Mouse (Mus musculus) ZHBTc4 (cell line): ENCODE results near the gene Senp3.
"Not testable (repeated sequence)": the region's sequence is repeated elsewhere in the genome, so short reads cannot be mapped to it uniquely, and the experiment has no call there.

Experiments used
- DNase-seq: peaks from one replicate; pipeline ENCODE4 v3.0.0-alpha.2; 2011; ENCODE audit warnings: low read depth, low spot score

Gene Senp3

DNA sequence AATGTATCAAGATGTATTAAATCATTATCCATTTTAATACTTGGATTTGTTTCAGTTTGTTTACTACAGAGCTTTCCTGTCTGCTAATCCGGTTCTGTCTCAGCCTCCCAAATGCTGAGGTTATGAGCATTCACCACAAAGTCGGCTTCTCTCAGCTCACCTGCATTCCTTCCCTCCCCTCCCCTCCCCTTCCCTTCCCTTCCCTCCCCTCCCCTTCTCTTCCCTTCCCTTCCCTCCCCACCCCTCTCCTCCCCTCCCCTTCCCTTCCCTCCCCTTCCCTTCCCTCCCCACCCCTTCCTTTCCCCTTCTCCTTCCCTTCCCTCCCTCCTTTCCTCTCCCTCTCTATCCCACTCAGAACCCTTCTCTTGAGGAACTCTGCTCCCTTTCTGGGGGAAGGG, 22.7 kb upstream of the Senp3 start:
- DNase-seq, result peak; percentile 78

DNA sequence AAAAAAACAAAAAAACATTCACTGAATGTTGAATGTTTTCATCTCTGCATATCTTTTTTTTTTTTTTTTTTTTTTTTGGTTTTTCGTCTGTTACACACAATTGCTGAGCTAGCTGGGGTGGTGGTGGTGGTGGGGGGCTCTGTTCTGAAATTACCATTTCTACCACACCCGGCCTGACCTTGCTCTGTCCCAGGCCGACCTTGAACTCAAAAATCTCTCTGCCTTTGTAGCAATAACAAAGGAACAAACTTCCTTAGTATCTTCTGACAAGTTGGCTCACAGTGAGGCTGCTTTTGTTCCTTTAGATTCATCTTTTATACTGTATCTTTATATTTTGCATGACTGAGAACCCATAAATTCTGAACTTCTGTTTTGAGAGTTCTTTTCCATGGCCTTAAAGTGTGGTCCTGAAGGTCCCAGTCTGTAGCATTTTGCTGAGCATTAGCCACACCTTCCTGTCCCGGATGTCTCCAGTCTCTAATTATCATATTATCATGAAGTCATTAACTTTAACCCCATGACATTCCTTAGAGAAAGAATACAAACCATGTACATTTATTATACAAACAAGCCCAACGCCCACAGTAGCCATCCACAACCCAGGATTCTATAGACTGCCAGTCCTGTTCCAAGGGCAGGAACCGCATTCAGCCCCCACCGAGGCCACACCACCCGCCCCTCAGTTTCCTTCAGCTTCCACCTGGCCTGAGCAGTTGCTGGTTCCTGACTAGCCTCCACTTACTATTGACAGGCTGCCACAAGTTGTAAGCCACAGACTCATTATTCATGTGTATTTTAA, 22.1 kb upstream of the Senp3 start:
- DNase-seq, result peak; percentile 92

DNA sequence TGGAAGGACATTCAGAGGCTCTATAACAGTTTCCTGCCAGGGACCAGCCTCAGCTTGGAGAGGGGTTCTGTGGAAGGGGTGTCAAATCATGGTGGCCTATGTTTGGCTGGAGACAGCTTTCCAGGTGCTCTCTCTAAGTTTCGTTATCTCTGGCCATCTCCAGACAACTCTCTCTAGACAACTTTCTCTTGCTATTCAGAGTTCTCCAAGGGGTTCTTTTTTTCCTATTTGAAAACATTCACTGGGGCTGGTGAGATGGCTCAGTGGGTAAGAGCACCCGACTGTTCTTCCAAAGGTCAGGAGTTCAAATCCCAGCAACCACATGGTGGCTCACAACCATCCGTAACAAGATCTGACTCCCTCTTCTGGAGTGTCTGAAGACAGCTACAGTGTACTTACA, 21.5 kb upstream of the Senp3 start:
- DNase-seq, result not testable (repeated sequence)

DNA sequence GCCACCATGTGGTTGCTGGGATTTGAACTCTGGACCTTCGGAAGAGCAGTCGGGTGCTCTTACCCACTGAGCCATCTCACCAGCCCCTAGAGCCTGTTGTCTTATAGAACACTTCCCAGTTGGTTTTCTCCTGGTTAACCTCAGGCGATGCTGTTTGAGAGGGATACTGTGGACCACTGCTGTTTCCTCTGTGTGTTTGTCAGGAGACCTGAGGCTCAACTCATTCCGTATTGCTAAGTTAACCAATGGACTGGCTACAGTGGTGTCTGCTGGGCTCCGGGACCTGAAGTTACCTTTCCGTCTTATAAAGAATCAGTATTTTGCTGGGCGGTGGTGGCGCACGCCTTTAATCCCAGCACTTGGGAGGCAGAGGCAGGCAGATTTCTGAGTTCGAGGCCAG, 21.0 kb upstream of the Senp3 start:
- DNase-seq, result not testable (repeated sequence)

DNA sequence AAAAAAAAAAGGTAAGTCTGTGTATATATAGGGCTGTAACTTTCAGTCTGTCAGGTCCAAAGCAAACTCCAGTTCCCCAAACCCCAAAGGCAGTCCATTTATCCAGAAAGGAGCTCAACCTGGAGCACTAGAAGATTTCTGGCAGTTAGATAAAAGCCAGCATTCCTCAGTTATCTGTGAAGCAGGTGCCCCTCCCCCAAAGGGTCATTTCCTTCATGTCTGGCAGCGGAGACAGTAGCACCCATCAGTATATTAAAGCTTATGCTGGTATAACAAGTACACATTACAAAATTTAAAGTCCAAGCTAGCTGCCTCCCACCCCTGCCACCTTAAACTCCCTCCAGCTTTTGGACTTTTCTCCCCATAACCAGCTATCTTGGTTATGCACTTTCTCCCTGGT, 17.7 kb upstream of the Senp3 start:
- no peak for DNase-seq

DNA sequence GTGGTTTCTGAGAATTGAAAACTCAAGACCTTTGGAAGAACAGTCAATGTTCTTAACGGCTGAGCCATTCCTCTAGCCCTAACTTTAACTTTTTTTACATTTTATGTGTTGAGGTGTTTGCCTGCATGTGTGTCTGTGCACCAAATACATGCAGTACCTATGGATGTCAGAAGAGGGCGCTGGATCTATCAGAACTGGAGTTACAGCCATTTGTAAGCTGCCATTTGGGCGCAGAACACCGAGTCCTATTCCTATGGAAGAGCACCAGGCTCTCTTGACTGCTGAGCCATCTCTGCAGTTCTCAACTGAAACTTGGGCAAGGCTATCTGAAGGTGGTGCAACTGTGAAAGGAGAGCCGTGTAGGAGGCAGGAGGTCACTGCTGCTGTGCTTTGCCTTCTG, 16.7 kb upstream of the Senp3 start:
- peak; percentile 91 for DNase-seq

DNA sequence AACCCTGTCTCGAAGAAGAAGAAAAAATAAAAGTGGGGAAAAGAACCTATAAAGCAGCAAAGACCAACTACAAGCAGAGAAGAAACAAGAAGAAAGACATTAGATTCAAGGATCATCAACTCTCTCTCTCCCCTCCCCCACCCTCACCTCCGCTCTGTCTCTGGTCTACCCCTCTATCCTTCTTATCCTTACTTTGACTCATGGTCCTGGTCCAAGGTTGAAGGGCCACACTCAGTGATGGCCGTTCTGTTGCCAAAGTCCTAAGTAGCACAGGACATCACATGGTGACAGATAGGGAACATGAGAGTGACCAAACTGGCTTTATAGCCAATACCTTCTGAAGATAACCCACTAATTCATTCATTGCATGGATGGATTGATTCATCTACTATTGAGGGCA, 15.5 kb upstream of the Senp3 start:
- no peak for DNase-seq

DNA sequence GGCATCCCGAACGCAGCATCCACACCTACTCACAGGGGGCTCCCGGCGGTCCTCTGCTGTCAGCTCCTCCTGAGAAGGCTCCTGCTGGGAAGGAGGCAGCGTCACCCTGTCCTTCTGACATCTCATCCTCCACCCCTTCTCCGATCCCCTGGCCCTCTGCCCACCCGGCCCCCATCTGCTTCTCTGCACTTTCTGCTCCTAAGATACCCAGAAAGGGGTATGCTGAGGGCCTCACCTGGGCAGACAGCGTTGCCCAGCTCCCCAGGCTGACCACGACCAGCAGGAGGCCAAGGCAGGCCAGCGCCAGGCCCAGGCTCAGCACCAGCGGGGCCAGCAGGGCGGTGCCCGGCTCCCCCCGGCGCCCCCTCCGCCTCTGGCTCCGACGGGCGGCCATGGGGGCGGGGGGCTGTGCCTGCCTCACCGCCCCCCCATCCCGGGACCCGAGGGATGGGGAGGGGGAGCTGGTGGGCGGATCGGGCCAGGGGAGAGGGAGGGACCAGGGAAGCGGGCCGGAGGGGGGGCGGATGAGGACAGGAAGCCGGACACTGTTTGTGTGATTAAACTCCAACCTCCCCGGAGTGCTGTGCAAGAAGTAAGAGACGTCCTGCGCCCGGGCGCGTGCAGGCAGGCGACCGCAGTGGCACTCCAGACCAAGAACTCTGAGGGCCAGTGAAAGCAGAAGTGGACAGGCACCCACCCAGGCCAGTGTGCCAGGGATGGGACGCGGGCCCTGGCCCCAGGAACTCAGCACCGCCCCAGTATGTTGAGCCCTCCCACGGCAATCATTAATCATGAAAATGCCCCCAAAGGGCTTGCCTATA, 13.7 kb upstream of the Senp3 start, which contains the start of the genes Tnfsf12 and Tnfsfm13:
Gene Tnfsf12 (minus strand): TSS at position 489 of the 821 bp plus-strand sequence.
Gene Tnfsfm13 (minus strand): TSS at position 738 of the 821 bp plus-strand sequence.
- DNase-seq, result no peak

DNA sequence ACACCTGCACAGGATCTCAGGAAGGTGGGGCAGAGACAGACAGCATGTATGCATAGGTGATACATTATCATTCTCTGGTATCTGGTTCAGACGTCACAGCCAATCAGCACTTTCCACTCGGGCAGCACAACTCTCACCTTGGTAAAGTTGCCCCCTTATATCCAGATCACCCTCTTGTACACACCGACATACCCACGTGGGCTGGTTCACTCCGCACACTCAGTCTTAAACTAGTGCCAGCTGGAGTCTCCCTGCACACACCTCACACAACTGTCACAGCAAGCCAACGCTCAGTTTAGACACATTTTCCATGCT, 13.1 kb upstream of the Senp3 start:
- no peak for DNase-seq

DNA sequence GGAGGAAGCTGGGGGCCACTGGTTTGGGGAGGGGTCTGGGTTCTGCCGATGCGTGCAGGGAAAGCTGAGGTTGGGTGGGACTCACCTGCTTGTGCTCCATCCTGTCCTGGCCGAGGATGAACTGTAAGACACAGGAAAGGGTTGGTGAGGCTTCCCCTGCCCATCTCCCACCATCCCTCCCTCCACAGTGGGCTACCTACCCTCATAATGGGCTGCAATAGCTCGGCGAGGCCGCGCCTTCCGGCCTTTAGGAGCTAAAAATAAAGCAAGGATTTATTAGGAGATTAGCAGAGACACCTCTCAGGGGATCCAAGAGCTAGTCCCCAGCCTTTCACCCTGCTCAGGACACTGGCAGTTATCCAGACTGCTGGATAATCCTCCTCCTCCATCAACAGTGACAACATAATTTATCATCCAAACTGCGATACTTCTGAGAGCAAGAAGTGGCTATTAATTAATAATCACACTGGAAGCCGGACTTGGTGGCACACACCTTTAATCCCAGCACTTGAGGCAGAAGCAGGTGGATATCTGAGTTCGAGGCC, 11.6 kb upstream of the Senp3 start:
- no peak for DNase-seq

DNA sequence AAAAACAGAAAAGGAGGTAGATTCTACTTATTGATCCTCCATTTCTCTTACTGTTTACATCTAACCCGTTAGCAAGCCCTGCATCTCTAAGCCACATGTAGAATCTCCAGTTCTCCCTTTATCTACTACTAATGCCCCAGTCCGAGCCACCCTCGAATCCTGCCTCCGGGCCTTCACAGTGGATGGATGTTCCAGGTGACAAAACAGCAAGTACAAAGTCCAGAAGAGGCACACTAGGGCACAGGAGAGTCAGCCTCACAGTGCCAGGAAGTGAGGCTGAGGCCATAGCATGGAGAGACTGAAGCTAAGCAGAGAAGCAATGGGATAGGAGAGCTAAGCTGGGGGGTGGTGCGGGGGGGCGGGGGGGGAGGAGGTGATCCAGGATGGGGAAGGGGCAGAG, 11.0 kb upstream of the Senp3 start:
- DNase-seq, result no peak

DNA sequence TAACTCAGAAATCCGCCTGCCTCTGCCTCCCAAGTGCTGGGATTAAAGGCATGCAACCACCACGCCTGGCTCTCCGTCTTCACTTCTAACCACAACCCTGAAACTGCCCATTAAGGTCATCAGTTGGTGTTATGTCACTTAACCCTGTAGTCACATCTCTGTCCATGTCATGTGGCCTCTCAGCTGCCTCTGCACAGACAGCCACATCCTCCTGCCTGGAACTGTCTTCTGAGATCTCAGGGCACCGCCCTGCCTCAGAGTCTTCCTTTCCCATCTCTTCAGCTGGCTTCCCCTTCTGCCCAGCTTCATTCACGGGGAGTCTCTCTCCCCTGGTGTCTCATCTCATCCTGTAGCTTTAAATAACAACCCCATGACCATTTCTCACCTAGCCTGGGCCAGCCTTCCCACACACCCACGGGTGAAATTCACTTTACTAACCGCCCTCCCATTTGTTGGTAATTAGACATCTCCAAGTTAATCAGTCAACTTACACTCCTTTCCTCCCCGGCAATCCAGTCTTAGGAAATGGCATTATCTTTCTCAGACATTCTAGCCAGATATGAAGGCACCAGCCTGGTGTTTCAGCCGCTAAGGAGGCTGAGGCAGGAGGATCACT, 10.4 kb upstream of the Senp3 start:
- DNase-seq, result no peak

DNA sequence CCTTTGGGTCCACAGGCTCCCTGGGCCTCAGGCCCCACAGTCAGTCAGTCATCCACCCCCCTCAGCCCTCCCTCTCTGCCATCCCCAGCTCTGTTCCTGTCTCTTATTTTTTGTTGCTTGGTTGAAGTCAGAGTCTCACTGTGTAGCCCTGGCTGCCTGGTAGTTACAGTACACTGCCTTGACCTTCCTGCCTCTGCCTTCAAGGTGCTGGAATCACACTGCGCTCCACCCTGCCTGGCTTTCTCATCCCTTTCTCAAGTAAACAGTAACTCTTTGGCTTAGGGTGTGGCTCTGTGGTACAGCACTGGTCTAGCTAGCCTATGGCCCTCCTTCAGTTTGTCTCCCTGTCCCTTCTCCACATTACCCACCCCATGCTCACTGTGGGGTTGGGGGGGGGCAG, 8.0 kb upstream of the Senp3 start:
- peak; percentile 67 for DNase-seq

DNA sequence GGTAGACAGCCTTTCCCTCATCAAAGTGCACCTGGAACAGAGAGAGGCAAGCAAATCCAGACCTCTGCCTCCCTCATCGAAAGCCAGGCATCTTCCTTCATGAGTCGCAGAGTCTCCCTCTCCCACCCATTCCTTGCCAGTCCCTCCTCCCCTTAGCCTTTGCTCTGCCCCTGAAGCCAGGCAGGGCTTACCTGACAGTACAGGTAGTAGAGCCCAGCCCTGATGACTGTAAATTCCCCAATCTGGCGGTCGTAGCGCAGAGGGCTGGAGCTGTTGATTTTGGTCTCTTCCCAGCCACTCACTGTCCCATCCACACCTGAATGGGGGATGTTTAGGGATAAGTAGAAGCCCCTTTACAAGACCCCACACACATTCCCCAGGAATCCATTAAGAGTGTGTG, 5.2 kb upstream of the Senp3 start:
- DNase-seq, result no peak

DNA sequence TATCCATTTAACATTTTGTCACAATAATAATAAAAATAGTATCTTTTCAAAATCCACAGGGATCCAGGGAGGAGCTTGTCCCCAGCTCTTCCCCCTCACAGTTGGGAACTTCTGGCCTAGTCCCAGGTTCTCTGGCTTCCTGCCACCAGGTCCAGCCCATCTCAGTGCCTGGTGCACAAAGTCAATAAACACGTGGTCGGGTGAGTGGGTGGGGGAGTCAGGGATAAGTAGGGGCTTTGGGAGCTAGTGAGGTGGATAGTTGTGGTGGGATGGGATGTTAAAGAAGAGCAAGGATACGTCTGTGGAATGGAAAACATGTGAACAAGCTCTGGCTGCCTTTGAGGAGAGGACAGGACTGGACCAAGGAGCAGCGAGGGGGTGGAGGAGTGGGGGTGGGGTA, 4.5 kb upstream of the Senp3 start:
- peak; percentile 60 for DNase-seq

DNA sequence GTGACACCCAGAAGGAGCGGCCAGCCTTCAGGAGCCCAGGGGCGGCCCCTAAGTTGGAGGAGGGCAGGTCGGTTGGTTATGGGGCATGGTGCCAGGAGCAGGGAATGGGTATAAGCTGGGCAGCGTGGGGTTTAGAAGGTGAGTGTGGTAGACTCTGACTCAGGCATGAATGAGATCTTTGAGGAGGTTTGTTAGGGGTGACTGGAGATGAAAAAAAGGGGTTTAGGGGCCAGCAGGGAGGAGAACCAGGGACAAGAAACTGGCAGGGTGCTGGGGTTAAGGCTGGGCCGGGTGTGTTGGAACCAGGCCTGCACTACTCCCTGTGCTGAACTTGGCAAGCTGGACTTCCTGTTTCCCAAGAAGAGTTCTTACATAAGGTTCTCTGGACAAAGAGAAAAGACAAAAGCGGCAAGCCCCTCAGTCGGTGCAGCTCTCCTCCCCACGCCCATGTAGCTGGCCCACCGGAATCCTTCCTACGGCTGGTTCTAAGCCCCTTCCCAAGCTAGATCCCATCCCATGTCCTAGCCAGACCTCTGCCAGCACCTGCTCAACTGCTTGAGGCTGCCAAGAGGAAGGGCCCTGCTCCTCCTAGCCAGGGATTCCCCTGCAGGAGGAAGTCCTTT, 3.8 kb upstream of the Senp3 start, which contains the start of gene Tnfsf13:
Gene Tnfsf13 (minus strand): TSS at position 259 of the 623 bp plus-strand sequence.
- DNase-seq, result no peak

DNA sequence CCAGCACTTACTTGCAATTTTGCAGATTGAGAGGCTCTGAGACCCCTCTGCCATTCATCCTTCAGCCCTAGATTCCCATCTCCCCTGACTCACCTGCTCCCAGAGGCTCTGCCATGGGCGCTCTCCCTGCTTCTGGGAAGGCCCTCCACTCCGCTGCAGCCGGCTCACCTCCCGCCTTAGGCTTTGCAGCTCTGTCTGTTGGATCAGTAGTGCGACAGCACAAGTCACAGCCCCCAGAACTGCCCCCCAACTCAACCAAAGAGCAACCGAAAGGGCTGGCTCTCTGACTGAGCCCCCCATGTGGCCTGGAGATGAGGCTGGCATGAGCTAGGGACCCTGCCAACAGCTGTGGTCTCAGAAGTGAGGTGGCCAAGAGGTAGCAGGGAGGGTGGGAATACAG, 3.1 kb upstream of the Senp3 start:
- DNase-seq, result no peak

DNA sequence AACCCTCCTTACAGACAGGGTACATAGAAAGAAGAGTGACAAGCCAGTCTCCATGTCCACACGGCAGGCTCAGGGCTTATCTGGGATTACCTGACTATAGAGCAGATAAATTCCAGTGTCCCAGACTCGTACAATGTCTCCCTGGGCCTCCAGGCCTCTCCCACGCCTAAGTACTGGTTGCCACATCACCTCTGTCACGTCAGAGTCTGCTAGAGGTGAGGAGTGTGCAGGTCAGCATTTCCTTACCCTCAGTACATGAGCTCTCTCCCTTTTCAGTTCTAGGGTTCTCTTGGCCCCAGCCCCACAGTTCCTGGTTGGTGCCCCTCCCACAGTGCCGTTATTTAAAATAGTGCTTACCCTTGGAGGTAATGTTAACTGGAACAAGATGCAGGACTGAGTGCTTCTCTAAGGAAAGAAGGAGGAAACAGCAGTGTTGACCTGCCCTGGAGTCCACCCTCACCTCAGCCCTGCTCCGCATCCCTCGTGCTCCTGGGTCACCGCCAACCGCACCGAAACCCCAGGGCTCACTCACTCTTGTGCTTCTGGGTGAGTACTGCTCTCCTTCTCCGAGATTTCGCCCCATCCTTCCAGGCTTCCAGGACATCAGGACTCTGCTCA, 2.4 kb upstream of the Senp3 start:
- no peak for DNase-seq

DNA sequence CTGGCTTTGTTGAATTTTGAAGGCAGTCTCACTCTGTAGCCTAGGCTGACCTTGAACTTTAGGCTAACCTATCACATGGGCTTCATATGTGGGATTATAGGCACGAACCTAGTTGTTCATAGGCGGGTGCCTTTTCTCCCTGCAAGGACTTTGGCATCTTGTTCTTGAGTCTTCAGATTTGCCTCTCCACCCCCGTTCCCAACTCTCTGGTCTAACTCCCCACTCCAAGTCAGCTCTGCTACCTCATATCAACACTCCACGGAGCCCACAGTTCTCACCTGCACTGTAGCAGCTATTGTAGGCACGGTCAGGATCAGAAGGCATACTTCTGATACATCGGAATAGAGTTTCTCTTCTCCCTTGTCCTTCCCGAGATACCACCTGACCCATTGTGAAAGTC, 1.7 kb upstream of the Senp3 start:
- DNase-seq, result no peak

DNA sequence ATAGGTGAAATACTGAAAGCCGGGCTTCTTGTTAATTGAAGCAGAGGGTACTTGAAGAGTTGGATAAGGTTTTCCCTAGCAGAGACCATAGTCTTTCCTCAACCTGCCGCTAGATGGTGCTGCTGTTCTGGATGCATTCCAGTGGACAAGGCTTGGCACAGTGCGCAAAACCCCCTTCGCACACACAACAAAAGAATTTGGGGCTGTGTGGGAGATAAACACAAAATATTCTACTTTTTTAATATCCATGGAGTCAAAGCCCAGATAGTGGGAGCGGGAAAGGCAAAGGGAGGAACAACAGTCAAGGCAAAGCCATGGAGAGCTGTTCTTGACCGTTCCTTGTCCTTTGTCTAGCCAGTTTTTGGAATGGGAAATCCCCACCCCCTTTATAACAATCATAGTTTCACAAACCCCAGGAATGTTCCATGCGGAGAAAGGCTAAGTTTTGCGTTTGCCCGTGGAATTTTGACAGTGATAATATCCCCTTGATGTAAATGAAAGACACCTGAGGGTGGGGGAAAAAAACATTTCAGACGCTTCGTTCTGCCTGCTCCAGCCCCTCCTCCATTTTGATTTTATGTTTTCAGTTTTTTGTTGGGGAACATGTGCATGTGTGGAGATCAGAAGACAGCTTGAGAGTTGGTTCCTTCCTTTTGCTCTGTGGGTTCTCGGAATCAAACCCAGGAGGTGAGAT, 1.1 kb upstream of the Senp3 start:
- DNase-seq, result peak; percentile 94
